Mouse (Mus musculus): ENCODE measurements around the gene Mrgprb2. TPM values are rescaled to one million over a fixed set of nuclear protein-coding genes. Genes with fewer than 3 reads are reported as not detected.

Gene Mrgprb2
- total RNA-seq (2023) = not detected

DNA sequence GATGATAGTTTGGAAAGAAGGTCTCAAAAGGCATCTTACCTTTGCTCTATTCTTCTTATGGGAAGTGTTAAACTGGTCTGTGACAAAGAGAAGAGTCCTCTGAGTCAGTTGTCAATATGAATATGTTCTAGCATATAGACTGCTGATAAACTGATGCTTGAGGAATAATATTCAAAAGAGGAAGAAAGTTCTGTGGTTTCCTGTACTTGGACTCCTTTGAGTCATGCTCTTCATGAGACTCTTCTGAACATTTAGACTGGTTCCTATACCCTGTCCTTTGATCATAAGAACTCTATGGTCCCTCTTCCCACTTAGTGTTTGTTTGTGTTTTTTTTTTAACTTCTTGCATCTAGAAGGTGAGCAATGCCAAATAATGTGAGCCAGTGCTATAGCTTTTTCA lies at the start of gene Mrgprb2:
Gene Mrgprb2, minus strand, starts transcription at position 101 of the 400 bp plus-strand sequence.

Other genes starting within 250 kb of the Mrgprb2 start
- gene Mrgprb8, start 169.6 kb downstream of the Mrgprb2 start, total RNA-seq (2023) = not detected
- gene Mrgprb1, start 101.7 kb downstream of the Mrgprb2 start, total RNA-seq (2023) = not detected
- gene Mrgprx2, start 58.8 kb downstream of the Mrgprb2 start, total RNA-seq (2023) = not detected
- not detected for gene Mrgprb3, start 85.7 kb upstream of the Mrgprb2 start, total RNA-seq (2023)
- 22.2 TPM for gene Zdhhc13, start 230.9 kb upstream of the Mrgprb2 start, total RNA-seq (2023)

Data from CD4-positive naive resting alpha-beta T cell, adult 57 days (primary cell).